Mouse (Mus musculus) cortical plate, adult 2 months (tissue): ENCODE results near the gene Lyrm7.

Experiments
- CTCF ChIP-seq: fragments of 200-500 bp; IDR thresholded peaks from 2 replicates; pipeline ENCODE4 v1.5.1; 2011; ENCODE audit warnings: mild to moderate bottlenecking, control low read depth, low read length; ENCODE audit not compliant: insufficient read depth; ENCODE audit errors: extremely low read depth
- POLR2A ChIP-seq: fragments of 200-500 bp; IDR thresholded peaks from 2 replicates; pipeline ENCODE4 v1.6.1; 2011; ENCODE audit warnings: mild to moderate bottlenecking, low read length, control low read depth; ENCODE audit not compliant: insufficient read depth; ENCODE audit errors: extremely low read depth

- no peak for TF ChIP-seq CTCF
- TF ChIP-seq POLR2A, result no peak
Measured at GRCm38 (mm10) chr11:54844424-54844823, 16.3 kb downstream of the Lyrm7 start.
